Mouse (Mus musculus): ENCODE results near the gene Rab15. TPM values are rescaled to one million over a fixed set of nuclear protein-coding genes. Genes with fewer than 3 reads are reported as not detected.
"Not testable (repeated sequence)": the region's sequence is repeated elsewhere in the genome, so short reads cannot be mapped to it uniquely, and the experiment has no call there.

Gene Rab15
- polyA plus RNA-seq (2014; fragmentation: Nextera tagmentation; extraction: Ambion mirVana), result 7.7 and 10.1 TPM in 2 replicates

- peak within 1 kb of the TSS; percentile 76 for H3K9ac ChIP-seq (ENCODE audit: low read length)
- peak within 1 kb of the TSS; percentile 68 for H3K4me3 ChIP-seq (ENCODE audit: low read depth, low read length)
- peak; percentile 95 for DNase-seq (ENCODE audit: low spot score, missing footprints)
- no peaks in the 10 kb centered on the region for H3K9me3 ChIP-seq (ENCODE audit: control insufficient read depth, low read length)
- H3K27ac ChIP-seq (ENCODE audit: low read depth, low read length), result no peak within 1 kb of the TSS
- WGBS, result 2% methylated on average over 17 of the region's 17 CpGs
- no peaks in the 10 kb centered on the region for H3K36me3 ChIP-seq (ENCODE audit: control insufficient read depth, insufficient read depth, low read length)
- ATAC-seq (ENCODE audit: low FRiP score), result peak; percentile 26; the same call in 1 of the 2 replicates
- peak within 1 kb of the TSS; percentile 92 for H3K4me2 ChIP-seq
- peaks cover 25% of the 10 kb centered on the region for H3K4me1 ChIP-seq (ENCODE audit: control insufficient read depth, insufficient read depth, low read length)
- H3K27me3 ChIP-seq (ENCODE audit: control insufficient read depth, insufficient read depth, low read length), result peaks cover 12% of the 10 kb centered on the region
These were observed at the start of gene Rab15 for GRCm38 (mm10) chr12:76822651-76823041. Gene Rab15, minus strand, starts transcription at chr12:76822908.

DNA sequence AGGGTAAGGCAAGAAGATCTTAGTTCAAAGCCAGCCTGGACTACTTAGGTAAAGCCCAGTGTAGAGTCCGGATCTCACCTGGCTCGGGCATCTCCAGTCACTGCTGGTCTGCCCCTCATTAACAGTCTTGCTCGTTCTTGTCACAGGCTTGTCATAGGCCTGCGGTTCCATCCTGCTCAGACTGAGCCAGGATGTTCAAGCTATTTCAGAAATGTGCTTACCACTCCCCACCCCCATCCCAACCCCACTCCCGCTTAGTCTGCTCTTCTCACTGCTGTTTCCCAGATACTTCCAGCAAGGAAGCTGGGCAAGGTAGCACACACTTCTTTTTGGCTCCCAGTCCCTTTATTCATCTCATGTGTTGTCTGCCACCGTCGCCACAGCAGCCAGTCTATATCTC, 46.9 kb upstream of the Rab15 start:
- H3K4me2 ChIP-seq, result no peak overlapping the region

DNA sequence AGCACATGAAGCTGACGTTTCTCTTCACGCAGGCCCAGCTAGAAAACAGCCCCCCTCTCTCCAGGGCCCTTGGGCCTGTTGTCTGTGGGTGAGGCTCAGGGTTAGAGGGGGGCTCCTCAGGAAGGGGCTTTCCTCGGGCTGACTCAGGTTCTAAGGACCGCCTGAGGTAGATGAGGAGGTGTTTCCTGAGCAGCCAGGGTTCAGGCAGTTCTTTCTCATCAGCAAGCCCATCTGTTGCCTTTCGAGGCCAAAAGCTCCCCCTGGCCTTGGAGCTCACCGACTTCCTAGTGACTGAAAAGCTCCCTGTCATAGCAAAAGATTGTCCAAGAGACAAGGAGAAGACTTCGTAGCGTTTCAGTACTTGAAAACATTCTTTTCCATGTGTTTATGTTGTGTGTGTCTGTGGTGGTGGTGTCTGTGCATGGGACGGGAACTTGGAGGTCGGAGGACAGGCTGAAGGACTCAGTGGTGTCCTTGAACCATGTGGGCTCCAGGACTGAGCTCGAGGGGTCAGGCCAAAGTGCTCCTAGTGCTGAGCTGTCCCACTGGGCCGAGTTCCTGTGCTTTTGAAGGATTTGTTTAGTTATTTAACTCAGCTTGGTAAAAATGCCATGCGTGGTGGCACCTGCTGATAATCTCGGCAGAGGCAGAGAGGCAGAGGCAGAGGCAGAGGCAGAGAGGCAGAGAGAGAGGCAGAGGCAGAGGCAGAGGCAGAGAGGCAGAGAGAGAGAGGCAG, 45.9 kb upstream of the Rab15 start:
- Histone ChIP-seq H3K9ac (ENCODE audit: low read length) (no peak overlapping the region), H3K27me3 (ENCODE audit: control insufficient read depth, insufficient read depth, low read length) (no peaks in the 10 kb centered on the region), H3K36me3 (ENCODE audit: control insufficient read depth, insufficient read depth, low read length) (no peaks in the 10 kb centered on the region), H3K4me3 (ENCODE audit: low read depth, low read length) (no peak overlapping the region), H3K9me3 (ENCODE audit: control insufficient read depth, low read length) (no peaks in the 10 kb centered on the region), H3K4me1 (ENCODE audit: control insufficient read depth, insufficient read depth, low read length) (no peaks in the 10 kb centered on the region), H3K27ac (ENCODE audit: low read depth, low read length) (no peak overlapping the region), H3K4me2 (no peak overlapping the region)
- ATAC-seq (ENCODE audit: low FRiP score), result no peak
- DNase-seq (ENCODE audit: low spot score, missing footprints), result no peak
- WGBS, result 73% methylated on average over 14 of the region's 14 CpGs

More for the DNA sequence above, 46.9 kb upstream of the Rab15 start:
- DNase-seq (ENCODE audit: low spot score, missing footprints) (no peak), ATAC-seq (ENCODE audit: low FRiP score) (no peak)
- 88% methylated on average over 7 of the region's 7 CpGs for WGBS
- no peaks in the 10 kb centered on the region for H3K36me3 ChIP-seq (ENCODE audit: control insufficient read depth, insufficient read depth, low read length)
- no peak overlapping the region; the same call in 1 of the 2 replicates for H3K27ac ChIP-seq (ENCODE audit: low read depth, low read length)
- no peaks in the 10 kb centered on the region for H3K27me3 ChIP-seq (ENCODE audit: control insufficient read depth, insufficient read depth, low read length)
- no peak overlapping the region for H3K4me3 ChIP-seq (ENCODE audit: low read depth, low read length)
- H3K9me3 ChIP-seq (ENCODE audit: control insufficient read depth, low read length), result no peaks in the 10 kb centered on the region
- H3K4me1 ChIP-seq (ENCODE audit: control insufficient read depth, insufficient read depth, low read length), result no peaks in the 10 kb centered on the region
- H3K9ac ChIP-seq (ENCODE audit: low read length), result no peak overlapping the region

GRCm38 (mm10) chr12:76867586-76868280, 45.0 kb upstream of the Rab15 start:
- no peaks in the 10 kb centered on the region for H3K27me3 ChIP-seq (ENCODE audit: control insufficient read depth, insufficient read depth, low read length)
- no peak overlapping the region for H3K27ac ChIP-seq (ENCODE audit: low read depth, low read length)
- H3K4me3 ChIP-seq (ENCODE audit: low read depth, low read length), result no peak overlapping the region
- no peaks in the 10 kb centered on the region for H3K36me3 ChIP-seq (ENCODE audit: control insufficient read depth, insufficient read depth, low read length)
- no peak for DNase-seq (ENCODE audit: low spot score, missing footprints)
- WGBS, result 59% methylated on average over 10 of the region's 10 CpGs
- no peak for ATAC-seq (ENCODE audit: low FRiP score)
- no peak overlapping the region for H3K4me2 ChIP-seq
- H3K4me1 ChIP-seq (ENCODE audit: control insufficient read depth, insufficient read depth, low read length), result no peaks in the 10 kb centered on the region
- H3K9ac ChIP-seq (ENCODE audit: low read length), result no peak overlapping the region
- no peaks in the 10 kb centered on the region for H3K9me3 ChIP-seq (ENCODE audit: control insufficient read depth, low read length)

GRCm38 (mm10) chr12:76865266-76865665, 42.6 kb upstream of the Rab15 start:
- WGBS, result 79% methylated on average over 13 of the region's 13 CpGs

GRCm38 (mm10) chr12:76863651-76864050, 40.9 kb upstream of the Rab15 start:
- H3K4me1 ChIP-seq (ENCODE audit: control insufficient read depth, insufficient read depth, low read length), result no peaks in the 10 kb centered on the region
- no peaks in the 10 kb centered on the region for H3K9me3 ChIP-seq (ENCODE audit: control insufficient read depth, low read length)
- H3K4me3 ChIP-seq (ENCODE audit: low read depth, low read length), result no peak overlapping the region
- H3K9ac ChIP-seq (ENCODE audit: low read length), result no peak overlapping the region
- ATAC-seq (ENCODE audit: low FRiP score), result no peak
- WGBS, result 79% methylated on average over 11 of the region's 11 CpGs
- H3K36me3 ChIP-seq (ENCODE audit: control insufficient read depth, insufficient read depth, low read length), result no peaks in the 10 kb centered on the region
- no peaks in the 10 kb centered on the region for H3K27me3 ChIP-seq (ENCODE audit: control insufficient read depth, insufficient read depth, low read length)
- H3K4me2 ChIP-seq, result no peak overlapping the region
- no peak overlapping the region for H3K27ac ChIP-seq (ENCODE audit: low read depth, low read length)
- no peak for DNase-seq (ENCODE audit: low spot score, missing footprints)

More at GRCm38 (mm10) chr12:76865266-76865665, 42.6 kb upstream of the Rab15 start:
- no peak overlapping the region for H3K27ac ChIP-seq (ENCODE audit: low read depth, low read length)
- no peaks in the 10 kb centered on the region for H3K9me3 ChIP-seq (ENCODE audit: control insufficient read depth, low read length)
- no peak overlapping the region for H3K4me2 ChIP-seq
- H3K4me3 ChIP-seq (ENCODE audit: low read depth, low read length), result no peak overlapping the region
- H3K4me1 ChIP-seq (ENCODE audit: control insufficient read depth, insufficient read depth, low read length), result no peaks in the 10 kb centered on the region
- no peaks in the 10 kb centered on the region for H3K27me3 ChIP-seq (ENCODE audit: control insufficient read depth, insufficient read depth, low read length)
- no peaks in the 10 kb centered on the region for H3K36me3 ChIP-seq (ENCODE audit: control insufficient read depth, insufficient read depth, low read length)
- H3K9ac ChIP-seq (ENCODE audit: low read length), result no peak overlapping the region
- DNase-seq (ENCODE audit: low spot score, missing footprints) (no peak), ATAC-seq (ENCODE audit: low FRiP score) (no peak)

- not testable (repeated sequence) for H3K27ac ChIP-seq (ENCODE audit: low read depth, low read length); ATAC-seq (ENCODE audit: low FRiP score); H3K9ac ChIP-seq (ENCODE audit: low read length); H3K9me3 ChIP-seq (ENCODE audit: control insufficient read depth, low read length); H3K4me2 ChIP-seq; H3K4me3 ChIP-seq (ENCODE audit: low read depth, low read length); H3K4me1 ChIP-seq (ENCODE audit: control insufficient read depth, insufficient read depth, low read length); DNase-seq (ENCODE audit: low spot score, missing footprints); H3K27me3 ChIP-seq (ENCODE audit: control insufficient read depth, insufficient read depth, low read length); H3K36me3 ChIP-seq (ENCODE audit: control insufficient read depth, insufficient read depth, low read length)
- WGBS, result 92% methylated on average over 6 of the region's 6 CpGs
These were observed 36.1 kb upstream of the Rab15 start for GRCm38 (mm10) chr12:76858788-76859187.

DNA sequence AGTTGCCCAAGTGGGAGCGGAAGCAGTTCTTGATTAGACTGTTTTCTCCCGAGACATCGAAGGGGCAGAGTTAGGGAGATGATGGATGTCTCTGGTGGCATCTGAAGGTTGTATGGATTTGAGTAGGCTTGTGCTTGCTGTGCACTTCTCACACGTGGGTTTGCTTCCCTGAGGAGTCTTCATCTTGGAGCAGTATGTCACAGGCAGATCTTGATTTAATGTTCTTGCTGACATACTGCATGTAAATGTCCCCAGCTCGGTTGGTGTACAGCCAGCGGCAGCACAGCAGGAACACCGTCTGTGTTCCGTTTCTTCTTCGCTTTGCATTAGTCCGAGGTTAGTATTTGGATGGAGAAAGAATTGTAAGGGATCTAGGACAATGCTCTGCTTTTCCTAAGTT, 34.4 kb upstream of the Rab15 start:
- Histone ChIP-seq H3K4me3 (ENCODE audit: low read depth, low read length) (no peak overlapping the region), H3K9ac (ENCODE audit: low read length) (no peak overlapping the region), H3K4me2 (no peak overlapping the region), H3K36me3 (ENCODE audit: control insufficient read depth, insufficient read depth, low read length) (no peaks in the 10 kb centered on the region), H3K9me3 (ENCODE audit: control insufficient read depth, low read length) (no peaks in the 10 kb centered on the region), H3K27ac (ENCODE audit: low read depth, low read length) (no peak overlapping the region), H3K4me1 (ENCODE audit: control insufficient read depth, insufficient read depth, low read length) (peaks cover 3% of the 10 kb centered on the region; the same call in 1 of the 2 replicates), H3K27me3 (ENCODE audit: control insufficient read depth, insufficient read depth, low read length) (no peaks in the 10 kb centered on the region)
- DNase-seq (ENCODE audit: low spot score, missing footprints) (no peak), ATAC-seq (ENCODE audit: low FRiP score) (no peak)
- WGBS, result 90% methylated on average over 10 of the region's 10 CpGs
